Mouse (Mus musculus) forebrain, embryonic 16.5 days (tissue): Measurements from ENCODE around the gene S100a14. TPM values are rescaled to one million over a fixed set of nuclear protein-coding genes. Genes with fewer than 3 reads are reported as not detected.

ENCODE experiments used
- ATAC-seq: fragments of 200-750 bp; cut with Nextera tagmentation; 2 replicates; pipeline ENCODE4 v1.8.0; 2017; ENCODE audit warnings: mild to moderate bottlenecking, moderate library complexity
- H3K27ac ChIP-seq: fragments of 300-500 bp; sonication (generic); 2 replicates; pipeline ENCODE4 v1.5.1; 2014; ENCODE audit warnings: low read length, control low read depth
- H3K27me3 ChIP-seq: fragments of 300-500 bp; sonication (generic); replicated peaks from 2 replicates; pipeline ENCODE4 v1.6.1; 2014; ENCODE audit warnings: low read length; ENCODE audit not compliant: control insufficient read depth, insufficient read depth
- H3K36me3 ChIP-seq: fragments of 300-500 bp; sonication (generic); 2 replicates; pipeline ENCODE4 v1.6.1; 2014; ENCODE audit not compliant: control insufficient read depth, insufficient read depth
- H3K4me1 ChIP-seq: fragments of 300-500 bp; sonication (generic); replicated peaks from 2 replicates; pipeline ENCODE4 v1.6.1; 2014; ENCODE audit warnings: low read length; ENCODE audit not compliant: control insufficient read depth, insufficient read depth
- H3K4me2 ChIP-seq: fragments of 300-500 bp; sonication (generic); 2 replicates; pipeline ENCODE4 v1.6.1; 2014; ENCODE audit warnings: mild to moderate bottlenecking, low read length, control low read depth
- H3K4me3 ChIP-seq: fragments of 300-500 bp; sonication (generic); replicated peaks from 2 replicates; pipeline ENCODE4 v1.5.1; 2014; ENCODE audit warnings: mild to moderate bottlenecking, low read length, control low read depth
- H3K9ac ChIP-seq: fragments of 300-500 bp; sonication (generic); replicated peaks from 2 replicates; pipeline ENCODE4 v1.6.1; 2014; ENCODE audit warnings: low read depth, low read length, control low read depth
- H3K9me3 ChIP-seq: fragments of 300-500 bp; sonication (generic); 2 replicates; pipeline ENCODE4 v1.6.1; 2016; ENCODE audit warnings: low read length; ENCODE audit not compliant: control insufficient read depth
- WGBS: fragments of 180-500 bp; shearing (Covaris S2); extraction: QIAGEN DNeasy Blood & Tissue Kit; methylation state at CpG from one replicate; pipeline ENCODE4 v1.1.7; 2014; 5-methylcytosine and 5-hydroxymethylcytosine counted together
- polyA plus RNA-seq: library from polyadenylated mRNA; unstranded; fragments of >200 nt; fragmentation: Nextera tagmentation; extraction: Ambion mirVana; gene quantifications from 2 replicates; pipeline ENCODE4 v1.2.1, GENCODE M21; 2015

The S100a14 gene
- polyA plus RNA-seq, 1 experiment from 2014 or later, result not detected

DNA sequence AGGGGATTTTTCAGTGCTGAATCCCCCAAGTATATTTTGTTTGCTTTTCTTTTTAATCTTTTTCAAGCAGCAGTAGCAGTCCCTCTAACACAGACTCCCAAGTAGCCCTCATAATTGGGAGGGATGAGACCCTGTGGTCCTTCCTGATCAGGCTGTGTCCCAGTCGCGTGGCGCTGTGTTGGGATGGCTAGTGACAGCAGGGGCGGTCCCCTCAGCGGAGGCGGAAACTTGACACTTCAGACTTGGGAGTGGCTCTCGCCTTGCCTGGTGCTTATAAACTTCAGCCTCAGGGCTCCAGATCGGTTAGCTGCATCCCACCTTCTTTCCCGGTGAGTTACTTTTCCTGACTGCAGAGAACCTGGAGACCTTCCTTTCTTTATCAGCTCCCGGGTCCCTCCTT, 12.0 kb upstream of the S100a14 start:
- peak; percentile 63 for ATAC-seq
- WGBS, result 2% methylated on average over 10 of the region's 10 CpGs

DNA sequence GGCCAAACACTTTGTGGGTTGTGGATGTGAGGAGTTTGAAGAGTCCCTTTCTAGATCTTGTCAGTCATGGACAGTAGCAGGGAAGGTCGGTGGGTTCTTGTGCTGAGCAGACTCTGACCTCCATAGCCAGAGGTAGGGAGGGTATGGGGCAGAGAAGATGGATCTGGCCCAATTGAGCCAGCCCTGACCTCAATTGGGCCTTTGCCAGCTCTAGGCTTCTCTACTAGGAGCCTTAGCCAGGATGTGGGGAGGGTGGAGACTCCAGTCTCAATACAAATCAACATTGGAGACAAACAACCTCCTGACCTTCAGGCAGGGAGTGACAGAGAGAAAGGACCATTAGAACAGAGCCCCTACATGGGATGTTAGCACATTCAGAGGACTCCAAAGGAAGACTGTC, 11.4 kb upstream of the S100a14 start:
- WGBS, result 37% methylated on average over 1 of the region's 1 CpGs
- ATAC-seq, result no peak
- H3K27ac ChIP-seq, result no peak overlapping the region
- H3K4me1 ChIP-seq, result peaks cover 8% of the 10 kb centered on the region; the same call in 1 of the 2 replicates
- H3K27me3 ChIP-seq, result peaks cover 10% of the 10 kb centered on the region
- H3K4me2 ChIP-seq, result peak overlapping the region; percentile 57
- H3K4me3 ChIP-seq, result peak overlapping the region; percentile 26
- H3K9ac ChIP-seq, result no peak overlapping the region
- H3K9me3 ChIP-seq, result no peaks in the 10 kb centered on the region
- H3K36me3 ChIP-seq, result no peaks in the 10 kb centered on the region

More for the DNA sequence above, 12.0 kb upstream of the S100a14 start:
- H3K36me3 ChIP-seq, result no peaks in the 10 kb centered on the region
- no peaks in the 10 kb centered on the region for H3K9me3 ChIP-seq
- peaks cover 10% of the 10 kb centered on the region for H3K27me3 ChIP-seq
- peak overlapping the region; percentile 57 for H3K4me2 ChIP-seq
- H3K9ac ChIP-seq, result peak overlapping the region; percentile 36; the same call in 1 of the 2 replicates
- H3K27ac ChIP-seq, result no peak overlapping the region
- H3K4me3 ChIP-seq, result peak overlapping the region; percentile 26
- H3K4me1 ChIP-seq, result peaks cover 9% of the 10 kb centered on the region; the same call in 1 of the 2 replicates

DNA sequence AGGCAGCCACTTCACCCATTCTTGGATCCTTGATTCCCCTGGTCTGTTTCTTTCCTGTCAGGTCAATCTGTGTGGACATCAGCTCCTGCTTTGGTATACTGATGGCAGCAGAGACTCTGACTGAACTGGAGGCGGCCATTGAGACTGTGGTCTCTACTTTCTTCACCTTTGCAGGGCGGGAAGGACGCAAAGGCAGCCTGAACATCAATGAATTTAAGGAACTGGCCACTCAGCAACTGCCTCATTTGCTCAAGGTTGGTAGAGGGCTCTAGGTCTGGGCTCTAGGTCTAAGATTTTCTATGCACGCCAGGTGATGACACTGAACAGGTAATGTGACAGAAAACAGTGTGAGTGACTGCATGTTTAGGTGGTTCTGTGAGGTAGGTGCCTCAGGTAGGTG, 10.9 kb upstream of the S100a14 start:
- no peak for ATAC-seq
- WGBS, result 94% methylated on average over 4 of the region's 4 CpGs

DNA sequence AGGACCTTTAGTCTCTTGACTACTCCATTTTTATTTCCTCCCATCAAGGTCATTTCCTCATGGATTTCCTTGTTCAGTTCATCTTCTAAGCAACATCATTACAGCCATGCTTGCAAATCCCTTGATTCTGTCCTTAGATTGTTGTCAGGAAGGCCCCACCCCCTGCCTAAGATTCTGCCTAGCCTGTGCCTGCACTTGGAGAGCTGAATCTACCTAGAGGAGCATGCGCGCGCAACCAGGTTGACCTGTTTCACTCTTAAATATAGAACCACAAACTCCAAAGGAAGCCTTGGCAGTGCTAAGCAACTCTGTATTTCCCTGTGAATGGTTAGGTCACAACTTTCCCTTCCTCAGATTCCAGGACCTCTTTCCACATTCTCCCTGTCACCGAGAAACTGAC, 8.9 kb upstream of the S100a14 start:
- Histone ChIP-seq H3K27ac (no peak overlapping the region), H3K4me3 (no peak overlapping the region), H3K9me3 (no peaks in the 10 kb centered on the region), H3K9ac (no peak overlapping the region), H3K27me3 (peaks cover 10% of the 10 kb centered on the region), H3K4me1 (peaks cover 8% of the 10 kb centered on the region; the same call in 1 of the 2 replicates), H3K36me3 (no peaks in the 10 kb centered on the region), H3K4me2 (no peak overlapping the region)
- 87% methylated on average over 4 of the region's 4 CpGs for WGBS
- no peak for ATAC-seq

More for the DNA sequence above, 10.9 kb upstream of the S100a14 start:
- Histone ChIP-seq H3K9me3 (no peaks in the 10 kb centered on the region), H3K36me3 (no peaks in the 10 kb centered on the region), H3K9ac (no peak overlapping the region), H3K27ac (no peak overlapping the region), H3K27me3 (peaks cover 10% of the 10 kb centered on the region), H3K4me2 (no peak overlapping the region), H3K4me1 (peaks cover 8% of the 10 kb centered on the region; the same call in 1 of the 2 replicates), H3K4me3 (no peak overlapping the region)

DNA sequence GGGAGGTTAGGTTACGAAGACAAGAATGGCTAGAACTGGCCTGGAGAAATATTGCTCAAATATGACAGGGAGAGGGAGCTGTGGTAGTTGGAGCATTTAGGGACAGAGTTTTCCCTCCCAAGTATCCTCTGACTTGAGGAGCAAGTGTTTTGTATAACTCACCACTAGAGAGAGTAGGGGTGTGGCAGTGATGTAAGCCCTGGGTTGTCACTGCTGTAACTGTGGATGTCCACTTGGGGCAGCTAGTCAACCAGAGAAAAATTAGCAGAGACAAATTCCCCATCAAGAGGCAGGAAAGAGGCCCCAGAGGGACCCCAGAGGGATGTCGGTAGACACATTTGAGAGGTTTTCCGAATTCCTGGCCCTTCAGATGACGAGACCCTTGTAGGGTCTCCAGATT, 1.2 kb upstream of the S100a14 start:
- no peaks in the 10 kb centered on the region for H3K27me3 ChIP-seq
- H3K27ac ChIP-seq, result no peak overlapping the region
- H3K9ac ChIP-seq, result no peak overlapping the region
- WGBS, result 73% methylated on average over 4 of the region's 4 CpGs
- H3K9me3 ChIP-seq, result no peaks in the 10 kb centered on the region
- H3K36me3 ChIP-seq, result no peaks in the 10 kb centered on the region
- ATAC-seq, result no peak
- no peaks in the 10 kb centered on the region for H3K4me1 ChIP-seq
- H3K4me3 ChIP-seq, result no peak overlapping the region
- H3K4me2 ChIP-seq, result no peak overlapping the region

DNA sequence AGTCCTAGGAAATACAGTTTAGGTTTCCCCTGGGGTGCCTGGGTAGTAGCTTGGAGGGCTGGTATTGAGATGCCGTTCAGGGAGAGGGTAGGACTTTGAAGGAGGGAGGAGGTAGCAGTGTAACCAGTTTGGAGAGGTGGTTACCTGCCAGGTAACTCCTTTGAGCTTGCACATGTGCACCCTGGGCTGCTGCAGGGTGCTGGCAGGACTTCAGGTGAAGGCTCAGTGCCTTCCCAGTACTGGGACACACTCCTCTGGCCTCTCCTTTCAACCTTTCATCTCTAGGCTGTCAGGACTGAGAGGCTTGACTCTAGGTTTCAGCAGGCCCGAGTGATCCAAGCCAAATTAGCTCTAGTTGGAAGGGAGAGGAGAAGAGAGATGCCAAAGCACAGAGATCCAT, 580 bp upstream of the S100a14 start:
- no peak for ATAC-seq

DNA sequence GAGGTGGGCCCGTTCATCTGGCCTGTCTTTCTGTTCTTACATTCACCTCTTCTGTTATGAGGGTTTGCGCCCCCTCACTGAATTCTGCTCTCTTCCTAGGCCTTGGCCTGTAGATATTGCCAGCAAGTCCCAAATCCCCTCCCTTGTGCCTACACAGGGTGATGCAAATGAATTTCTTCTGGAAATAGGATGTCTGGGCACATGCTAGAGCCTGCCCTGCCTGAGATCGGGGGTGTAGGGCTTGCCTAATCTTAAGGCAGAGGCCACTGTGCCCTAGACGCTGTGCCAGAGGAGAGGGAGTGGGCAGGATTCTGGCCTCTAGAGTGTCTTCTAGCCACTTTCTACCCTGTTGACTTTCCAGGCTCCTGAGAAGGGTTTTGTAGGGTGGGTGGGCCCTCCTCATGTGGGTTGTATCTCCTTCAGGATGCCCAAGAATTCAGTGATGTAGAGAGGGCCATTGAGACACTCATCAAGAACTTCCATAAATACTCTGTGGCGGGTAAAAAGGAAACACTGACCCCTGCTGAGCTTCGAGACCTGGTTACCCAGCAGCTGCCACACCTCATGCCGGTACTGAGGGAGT, 726 bp downstream of the S100a14 start:
- no peaks in the 10 kb centered on the region for H3K27me3 ChIP-seq
- H3K4me1 ChIP-seq, result no peaks in the 10 kb centered on the region
- no peaks in the 10 kb centered on the region for H3K36me3 ChIP-seq
- H3K9ac ChIP-seq, result no peak overlapping the region
- WGBS, result 91% methylated on average over 7 of the region's 7 CpGs
- no peak overlapping the region for H3K27ac ChIP-seq
- no peak for ATAC-seq
- H3K4me3 ChIP-seq, result no peak overlapping the region
- H3K4me2 ChIP-seq, result no peak overlapping the region
- no peaks in the 10 kb centered on the region for H3K9me3 ChIP-seq

More for the DNA sequence above, 580 bp upstream of the S100a14 start:
- H3K4me3 ChIP-seq, result no peak overlapping the region
- 81% methylated on average over 2 of the region's 2 CpGs for WGBS
- no peaks in the 10 kb centered on the region for H3K9me3 ChIP-seq
- no peak overlapping the region for H3K27ac ChIP-seq
- no peaks in the 10 kb centered on the region for H3K36me3 ChIP-seq
- H3K27me3 ChIP-seq, result no peaks in the 10 kb centered on the region
- H3K4me1 ChIP-seq, result no peaks in the 10 kb centered on the region
- H3K9ac ChIP-seq, result no peak overlapping the region
- no peak overlapping the region for H3K4me2 ChIP-seq

DNA sequence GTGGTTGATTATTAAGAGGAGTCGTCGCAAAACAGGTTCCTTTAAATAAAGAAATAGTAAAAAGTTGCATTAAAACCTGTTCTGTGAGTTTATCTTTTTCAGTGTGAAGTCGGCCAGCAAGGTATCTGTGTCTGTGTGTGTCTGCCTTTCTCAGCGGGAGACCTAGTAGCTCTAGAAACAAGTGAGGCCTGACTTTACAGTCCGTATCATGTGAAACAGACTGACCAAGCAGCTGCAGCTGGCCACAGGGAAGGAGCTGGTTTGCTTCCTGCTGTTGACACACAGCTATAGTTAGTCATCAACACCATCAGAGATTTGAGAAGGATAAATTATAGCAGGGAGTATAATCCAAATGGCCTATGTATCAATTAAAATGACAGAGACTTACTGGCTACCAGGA, 5.1 kb downstream of the S100a14 start:
- Histone ChIP-seq H3K36me3 (no peaks in the 10 kb centered on the region), H3K9ac (no peak overlapping the region), H3K4me3 (no peak overlapping the region), H3K27me3 (no peaks in the 10 kb centered on the region), H3K4me1 (no peaks in the 10 kb centered on the region), H3K9me3 (no peaks in the 10 kb centered on the region), H3K27ac (no peak overlapping the region), H3K4me2 (no peak overlapping the region)
- no peak for ATAC-seq
- WGBS, result 80% methylated on average over 5 of the region's 5 CpGs

DNA sequence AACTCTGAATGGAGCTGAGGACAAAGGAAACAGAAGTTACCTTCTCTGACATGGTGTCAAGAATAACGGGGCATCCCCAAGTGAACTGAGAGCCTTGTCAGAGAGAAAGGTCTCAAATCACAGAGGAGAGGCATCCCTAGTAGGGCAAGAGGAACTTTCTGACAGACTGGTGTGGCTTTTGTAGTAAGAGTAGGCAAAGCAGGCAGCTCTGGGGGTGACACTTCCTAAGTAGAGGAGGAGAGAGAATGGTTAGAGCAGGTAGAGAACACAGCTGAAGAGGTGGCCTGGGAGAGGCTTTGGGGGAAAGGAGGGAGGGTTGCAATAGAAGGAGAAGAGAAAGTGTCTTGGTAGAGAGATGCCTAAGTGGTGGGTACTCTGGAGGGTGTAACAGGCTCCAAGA, 8.8 kb downstream of the S100a14 start:
- no peak overlapping the region for H3K4me3 ChIP-seq
- 71% methylated on average over 1 of the region's 1 CpGs for WGBS
- H3K36me3 ChIP-seq, result no peaks in the 10 kb centered on the region
- no peak overlapping the region for H3K27ac ChIP-seq
- ATAC-seq, result no peak
- H3K4me1 ChIP-seq, result no peaks in the 10 kb centered on the region
- H3K9me3 ChIP-seq, result no peaks in the 10 kb centered on the region
- no peaks in the 10 kb centered on the region for H3K27me3 ChIP-seq
- H3K9ac ChIP-seq, result no peak overlapping the region
- no peak overlapping the region for H3K4me2 ChIP-seq
